Mouse (Mus musculus): ENCODE results near the gene Vps41.

DNA sequence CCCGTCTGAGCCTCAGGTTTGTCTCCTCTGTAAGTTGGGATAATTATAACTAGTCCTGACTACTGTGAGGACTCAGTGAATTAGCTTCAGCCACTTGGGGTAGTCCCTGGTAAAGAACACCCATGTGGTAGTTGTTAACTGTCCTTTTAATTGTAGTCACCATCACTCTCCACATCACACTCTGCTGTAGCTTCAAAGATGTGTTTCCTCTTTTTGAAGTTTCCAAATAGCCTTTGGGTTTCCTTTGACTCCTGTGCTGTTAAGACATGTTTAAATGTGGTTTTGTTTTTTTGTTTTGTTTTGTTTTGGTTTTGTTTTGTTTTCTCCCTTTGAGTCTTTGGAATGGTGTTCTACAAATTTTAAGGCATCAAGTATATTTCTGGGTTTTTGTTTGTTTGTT lies 68.6 kb downstream of the Vps41 start:
- TF ChIP-seq CTCF (IDR thresholded peaks at IDR 0.05; ENCODE audit: insufficient read depth, low read depth, low read length) = no peak
- TF ChIP-seq POLR2A (IDR thresholded peaks at IDR 0.05; ENCODE audit: insufficient read depth, low read depth, low read length) = no peak
